Mouse (Mus musculus) natural killer cell, adult 2 months (primary cell): ENCODE measurements around the gene Plgrkt.
"Not testable (repeated sequence)": the region's sequence is repeated elsewhere in the genome, so short reads cannot be mapped to it uniquely, and the experiment has no call there.

Experiments
- DNase-seq, 2 experiments: peaks; one replicate each; pipeline ENCODE4 v3.0.0; 2022; ENCODE audit warnings: low spot score in 2 of 2

The Plgrkt gene

GRCm38 (mm10) chr19:29366969-29367622, at the start of gene Plgrkt, which contains the start of gene Cd274:
Gene Plgrkt (minus strand): TSS chr19:29367390.
Gene Cd274 (plus strand): TSS chr19:29367455.
- DNase-seq: peak; percentile 90 to 92

- DNase-seq: no peak
Measured at GRCm38 (mm10) chr19:29416393-29416902, 49.3 kb upstream of the Plgrkt start.

- DNase-seq: not testable (repeated sequence)
Measured at GRCm38 (mm10) chr19:29414917-29415316, 47.7 kb upstream of the Plgrkt start.

GRCm38 (mm10) chr19:29414513-29414912, 47.3 kb upstream of the Plgrkt start:
- DNase-seq: no peak

GRCm38 (mm10) chr19:29412476-29413420, 45.6 kb upstream of the Plgrkt start:
- no peak for DNase-seq

- DNase-seq: no peak
Measured at GRCm38 (mm10) chr19:29410619-29411018, 43.4 kb upstream of the Plgrkt start, which contains the start of gene Pdcd1lg2. Gene Pdcd1lg2 (plus strand): TSS chr19:29410919.

- DNase-seq: no peak
Measured at GRCm38 (mm10) chr19:29406042-29407017, 39.1 kb upstream of the Plgrkt start.

GRCm38 (mm10) chr19:29405388-29405787, 38.2 kb upstream of the Plgrkt start:
- no peak for DNase-seq

GRCm38 (mm10) chr19:29403251-29403650, 36.1 kb upstream of the Plgrkt start:
- DNase-seq: no peak

- DNase-seq: no peak
Measured at GRCm38 (mm10) chr19:29402621-29403020, 35.4 kb upstream of the Plgrkt start.

- DNase-seq: no peak
Measured at GRCm38 (mm10) chr19:29400466-29400865, 33.3 kb upstream of the Plgrkt start.

GRCm38 (mm10) chr19:29399786-29400185, 32.6 kb upstream of the Plgrkt start:
- peak; percentile 39 to 64 for DNase-seq

- DNase-seq: no peak
Measured at GRCm38 (mm10) chr19:29396353-29396752, 29.2 kb upstream of the Plgrkt start.

GRCm38 (mm10) chr19:29394721-29395120, 27.5 kb upstream of the Plgrkt start:
- DNase-seq: no peak

- DNase-seq: no peak
Measured at GRCm38 (mm10) chr19:29393333-29393732, 26.1 kb upstream of the Plgrkt start.

- peak; percentile 49 to 62 for DNase-seq
Measured at GRCm38 (mm10) chr19:29391279-29391678, 24.1 kb upstream of the Plgrkt start.

- DNase-seq: no peak
Measured at GRCm38 (mm10) chr19:29390483-29390882, 23.3 kb upstream of the Plgrkt start.

GRCm38 (mm10) chr19:29388818-29389217, 21.6 kb upstream of the Plgrkt start:
- no peak for DNase-seq

- no peak for DNase-seq
Measured at GRCm38 (mm10) chr19:29385822-29386221, 18.6 kb upstream of the Plgrkt start.

- no peak for DNase-seq
Measured at GRCm38 (mm10) chr19:29384994-29385393, 17.8 kb upstream of the Plgrkt start.

- no peak for DNase-seq
Measured at GRCm38 (mm10) chr19:29384412-29384811, 17.2 kb upstream of the Plgrkt start.
